Mouse (Mus musculus) forebrain, embryonic 11.5 days (tissue): ENCODE results near the gene F2rl3. TPM values are rescaled to one million over a fixed set of nuclear protein-coding genes. Genes with fewer than 3 reads are reported as not detected.
A peak's percentile ranks its signal among the peaks of the same experiment; 100 is the strongest.

Experiments used
- ATAC-seq: fragments of 200-750 bp; cut with Nextera tagmentation; replicated peaks from 2 replicates; pipeline ENCODE4 v1.8.0; 2017; ENCODE audit warnings: moderate TSS enrichment; ENCODE audit not compliant: low FRiP score
- DNase-seq: peaks from one replicate; pipeline ENCODE4 v3.0.0-alpha.2; 2017; ENCODE audit warnings: low spot score
- H3K27ac ChIP-seq: fragments of 300-500 bp; sonication (generic); 2 replicates; pipeline ENCODE4 v1.5.1; 2014; ENCODE audit warnings: low read depth, low read length
- H3K27me3 ChIP-seq: fragments of 300-500 bp; sonication (generic); 2 replicates; pipeline ENCODE4 v1.6.1; 2014; ENCODE audit warnings: mild to moderate bottlenecking, low read length, mixed read lengths; ENCODE audit not compliant: control insufficient read depth, insufficient read depth
- H3K36me3 ChIP-seq: fragments of 300-500 bp; sonication (generic); 2 replicates; pipeline ENCODE4 v1.6.1; 2014; ENCODE audit warnings: mild to moderate bottlenecking, low read length, moderate library complexity, mixed read lengths; ENCODE audit not compliant: control insufficient read depth, insufficient read depth
- H3K4me1 ChIP-seq: fragments of 300-500 bp; sonication (generic); replicated peaks from 2 replicates; pipeline ENCODE4 v1.6.1; 2014; ENCODE audit warnings: low read length, mixed read lengths; ENCODE audit not compliant: control insufficient read depth, insufficient read depth
- H3K4me2 ChIP-seq: fragments of 300-500 bp; sonication (generic); 2 replicates; pipeline ENCODE4 v1.6.1; 2014; ENCODE audit warnings: low read depth, mild to moderate bottlenecking, low read length, moderate library complexity, mixed read lengths; ENCODE audit not compliant: severe bottlenecking
- H3K4me3 ChIP-seq: fragments of 300-500 bp; sonication (generic); 2 replicates; pipeline ENCODE4 v1.5.1; 2014; ENCODE audit warnings: low read depth, low read length
- H3K9ac ChIP-seq: fragments of 300-500 bp; sonication (generic); 2 replicates; pipeline ENCODE4 v1.6.1; 2014; ENCODE audit warnings: low read length
- H3K9me3 ChIP-seq: fragments of 300-500 bp; sonication (generic); 2 replicates; pipeline ENCODE4 v1.6.1; 2016; ENCODE audit warnings: low read length, mixed read lengths; ENCODE audit not compliant: control insufficient read depth
- WGBS: fragments of 180-500 bp; shearing (Covaris S2); extraction: QIAGEN DNeasy Blood & Tissue Kit; methylation state at CpG from one replicate; pipeline ENCODE4 v1.1.7; 2014; 5-methylcytosine and 5-hydroxymethylcytosine counted together
- polyA plus RNA-seq: library from polyadenylated mRNA; unstranded; fragments of >200 nt; fragmentation: Nextera tagmentation; extraction: Ambion mirVana; gene quantifications from 2 replicates; pipeline ENCODE4 v1.2.1, GENCODE M21; 2014

The F2rl3 gene
- 1.1 and 1.2 TPM in 2 replicates for polyA plus RNA-seq

- H3K27ac ChIP-seq = no peak within 1 kb of the TSS
- peaks cover 12% of the 10 kb centered on the region; the same call in 1 of the 2 replicates for H3K36me3 ChIP-seq
- DNase-seq = peak; percentile 42
- no peaks in the 10 kb centered on the region for H3K4me1 ChIP-seq
- H3K27me3 ChIP-seq = no peaks in the 10 kb centered on the region
- no peaks in the 10 kb centered on the region for H3K9me3 ChIP-seq
- no peak within 1 kb of the TSS for H3K4me2 ChIP-seq
- no peak within 1 kb of the TSS for H3K9ac ChIP-seq
- ATAC-seq = no peak
- WGBS = 91% methylated on average over 7 of the region's 7 CpGs
- H3K4me3 ChIP-seq = no peak within 1 kb of the TSS
These were observed at the start of gene F2rl3 for GRCm38 (mm10) chr8:72761322-72762051. F2rl3 (plus strand) TSS chr8:72761880.

- Histone ChIP-seq H3K27ac (no peak overlapping the region), H3K36me3 (no peaks in the 10 kb centered on the region), H3K9me3 (no peaks in the 10 kb centered on the region), H3K27me3 (no peaks in the 10 kb centered on the region), H3K4me2 (no peak overlapping the region), H3K9ac (no peak overlapping the region), H3K4me1 (no peaks in the 10 kb centered on the region), H3K4me3 (no peak overlapping the region)
- ATAC-seq (no peak), DNase-seq (no peak)
- WGBS = 59% methylated on average over 6 of the region's 6 CpGs
These were observed 49.1 kb upstream of the F2rl3 start for GRCm38 (mm10) chr8:72712569-72712968.

DNA sequence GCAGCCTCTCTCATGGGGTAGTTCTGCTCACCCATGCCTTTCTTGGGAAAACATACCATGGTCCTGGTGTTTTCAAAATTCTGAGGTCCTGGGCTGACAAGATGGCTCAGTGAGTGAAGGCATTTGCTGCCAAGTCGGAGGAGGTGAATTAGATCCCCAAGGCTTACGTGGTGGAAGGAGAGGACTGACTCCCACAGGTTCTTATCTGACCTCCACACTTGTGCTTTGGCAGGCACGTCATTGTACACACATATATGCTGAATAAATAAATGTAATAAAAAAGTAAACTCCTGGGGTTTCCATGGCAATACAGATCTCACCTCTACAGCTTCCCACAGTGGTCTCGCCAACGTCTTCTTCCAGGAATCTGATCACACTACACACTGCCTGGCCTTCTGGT lies 45.1 kb upstream of the F2rl3 start:
- ATAC-seq = no peak
- WGBS = 90% methylated on average over 5 of the region's 5 CpGs

GRCm38 (mm10) chr8:72720541-72720940 lies 41.1 kb upstream of the F2rl3 start:
- Histone ChIP-seq H3K4me1 (peaks cover 4% of the 10 kb centered on the region), H3K36me3 (no peaks in the 10 kb centered on the region), H3K4me3 (no peak overlapping the region), H3K27me3 (no peaks in the 10 kb centered on the region), H3K9me3 (no peaks in the 10 kb centered on the region), H3K9ac (no peak overlapping the region), H3K4me2 (no peak overlapping the region), H3K27ac (no peak overlapping the region)
- 36% methylated on average over 1 of the region's 1 CpGs for WGBS
- ATAC-seq (no peak), DNase-seq (no peak)

More for the DNA sequence above, 45.1 kb upstream of the F2rl3 start:
- Histone ChIP-seq H3K27ac (no peak overlapping the region), H3K9ac (no peak overlapping the region), H3K4me1 (no peaks in the 10 kb centered on the region), H3K4me2 (no peak overlapping the region), H3K27me3 (no peaks in the 10 kb centered on the region), H3K9me3 (no peaks in the 10 kb centered on the region), H3K4me3 (no peak overlapping the region), H3K36me3 (no peaks in the 10 kb centered on the region)
- DNase-seq = no peak

- Histone ChIP-seq H3K9me3 (no peaks in the 10 kb centered on the region), H3K27ac (no peak within 1 kb of the TSS), H3K36me3 (peaks cover 5% of the 10 kb centered on the region; the same call in 1 of the 2 replicates), H3K4me1 (peaks cover 4% of the 10 kb centered on the region), H3K9ac (peak within 1 kb of the TSS; percentile 91), H3K27me3 (no peaks in the 10 kb centered on the region), H3K4me3 (peak within 1 kb of the TSS; percentile 90), H3K4me2 (peak within 1 kb of the TSS; percentile 95)
- WGBS = 13% methylated on average over 56 of the region's 56 CpGs
- peak; percentile 96 for DNase-seq
- ATAC-seq = peak; percentile 99
These were observed 38.7 kb upstream of the F2rl3 start, which contains the start of gene Sin3b for GRCm38 (mm10) chr8:72722769-72723650. Sin3b (plus strand) TSS chr8:72723285.

GRCm38 (mm10) chr8:72723651-72724001 lies 38.1 kb upstream of the F2rl3 start:
- under 1% methylated on average over 30 of the region's 30 CpGs for WGBS
- no peak overlapping the region for H3K27ac ChIP-seq
- H3K9ac ChIP-seq = peak overlapping the region; percentile 91
- H3K27me3 ChIP-seq = no peaks in the 10 kb centered on the region
- peak; percentile 62 for DNase-seq
- peak overlapping the region; percentile 95 for H3K4me2 ChIP-seq
- peaks cover 4% of the 10 kb centered on the region for H3K4me1 ChIP-seq
- peak overlapping the region; percentile 90 for H3K4me3 ChIP-seq
- H3K9me3 ChIP-seq = no peaks in the 10 kb centered on the region
- H3K36me3 ChIP-seq = peaks cover 7% of the 10 kb centered on the region; the same call in 1 of the 2 replicates
- peak; percentile 45 for ATAC-seq

DNA sequence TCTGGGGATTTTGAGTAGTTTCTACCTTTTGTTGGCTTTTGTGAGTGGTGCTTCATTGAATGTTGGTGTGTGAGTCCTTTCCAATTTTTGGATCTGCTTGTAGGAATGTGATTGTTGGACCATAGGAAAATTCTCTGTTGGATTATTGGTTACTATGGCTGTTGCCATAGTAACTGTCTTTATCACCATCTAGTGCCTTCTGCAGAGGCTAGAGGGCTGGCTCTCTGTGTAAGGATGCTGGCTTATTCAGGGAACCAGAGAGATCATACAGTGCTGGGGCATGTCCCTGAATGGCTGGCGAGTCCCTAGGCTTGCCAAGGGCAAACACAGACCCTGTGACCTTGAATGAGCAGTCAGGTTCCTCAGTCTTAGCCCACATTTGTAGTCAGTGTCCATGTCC lies 33.0 kb upstream of the F2rl3 start:
- H3K36me3 ChIP-seq = peaks cover 24% of the 10 kb centered on the region
- DNase-seq (no peak), ATAC-seq (no peak)
- WGBS = 86% methylated on average over 1 of the region's 1 CpGs
- H3K27ac ChIP-seq = no peak overlapping the region
- no peak overlapping the region for H3K4me3 ChIP-seq
- no peak overlapping the region for H3K9ac ChIP-seq
- no peaks in the 10 kb centered on the region for H3K27me3 ChIP-seq
- no peaks in the 10 kb centered on the region for H3K9me3 ChIP-seq
- no peak overlapping the region for H3K4me2 ChIP-seq
- peaks cover 4% of the 10 kb centered on the region for H3K4me1 ChIP-seq

- WGBS = 91% methylated on average over 5 of the region's 5 CpGs
- H3K36me3 ChIP-seq = peaks cover 33% of the 10 kb centered on the region
- H3K4me1 ChIP-seq = no peaks in the 10 kb centered on the region
- no peak overlapping the region for H3K4me3 ChIP-seq
- no peaks in the 10 kb centered on the region for H3K9me3 ChIP-seq
- H3K4me2 ChIP-seq = no peak overlapping the region
- ATAC-seq (no peak), DNase-seq (no peak)
- no peaks in the 10 kb centered on the region for H3K27me3 ChIP-seq
- no peak overlapping the region for H3K27ac ChIP-seq
- no peak overlapping the region for H3K9ac ChIP-seq
These were observed 26.7 kb upstream of the F2rl3 start for GRCm38 (mm10) chr8:72735001-72735400.
